Mouse (Mus musculus) gastrocnemius, adult 2 months (tissue): ENCODE measurements at regions not wholly inside any gene's neighbourhood (a gene's known extent, or its start where the extent isn't known, plus 50 kb on each side); places are given as distances from the start of the nearest gene placed in this dataset.

Experiments
- DNase-seq: peaks from one replicate; pipeline ENCODE4 v3.0.0; 2022
- H3K27ac ChIP-seq: fragments of 200-600 bp; 2 replicates; pipeline ENCODE4 v1.8.1; 2022; ENCODE audit warnings: mild to moderate bottlenecking
- H3K4me3 ChIP-seq: fragments of 200-600 bp; 2 replicates; pipeline ENCODE4 v1.8.1; 2022; ENCODE audit warnings: mild to moderate bottlenecking, moderate library complexity
- CTCF ChIP-seq: fragments of 200-600 bp; IDR thresholded peaks from 2 replicates; pipeline ENCODE4 v1.8.1; 2022; ENCODE audit warnings: antibody characterized with exemption, mild to moderate bottlenecking, moderate library complexity
- intact Hi-C: fragments of 180-260 bp; cut with DNase I; formaldehyde crosslinking; loops from one replicate; pipeline ENCODE4 v1.15.1; 2025

DNA sequence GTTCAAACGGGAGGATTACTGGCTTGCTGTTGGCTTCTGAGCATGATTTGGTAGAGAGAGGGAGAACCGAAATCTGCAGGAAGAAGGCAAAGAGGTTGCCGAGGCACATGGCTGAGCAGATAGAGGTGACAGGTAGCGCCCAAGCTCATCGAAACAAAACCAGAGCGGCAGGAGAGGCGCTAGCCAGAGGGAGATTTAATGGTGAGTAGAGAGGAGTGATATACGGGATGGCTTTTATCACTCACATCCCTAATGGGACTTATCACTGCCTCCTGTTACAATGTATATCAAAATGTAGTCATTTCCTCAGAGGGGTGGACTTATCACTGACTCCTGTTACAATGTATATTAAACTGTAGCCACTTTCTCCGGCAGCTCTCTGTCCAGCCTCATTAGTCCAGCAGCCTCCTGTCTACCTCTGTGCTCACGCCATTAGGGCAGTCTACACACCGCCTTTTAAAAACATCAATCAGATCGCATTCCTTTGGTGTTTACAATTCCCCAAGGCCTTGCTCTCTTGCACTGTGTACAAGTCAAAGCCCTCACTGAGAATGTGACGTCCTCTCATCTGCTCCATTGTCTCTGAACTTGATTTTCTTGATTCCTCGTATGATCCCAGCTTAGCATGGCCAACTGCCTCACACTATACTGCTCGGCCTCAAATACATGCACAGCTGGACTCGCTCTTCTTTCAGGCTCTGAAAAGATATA lies 59.0 kb upstream of the Ppm1h start:
- TF ChIP-seq CTCF: no peak
- DNase-seq: no peak
- no peak overlapping the region for H3K27ac ChIP-seq
- intact Hi-C loops: no loop called here
- no peak overlapping the region for H3K4me3 ChIP-seq
